Mouse (Mus musculus) MEL (cell line): Measurements from ENCODE around the gene Cmtm6. TPM values are rescaled to one million over a fixed set of nuclear protein-coding genes. Genes with fewer than 3 reads are reported as not detected.

Experiments
- DNase-seq: peaks from one replicate; pipeline ENCODE4 v3.0.0; 2011; ENCODE audit warnings: low read depth, low spot score
- H3K27ac ChIP-seq: 2 replicates; pipeline ENCODE4 v1.5.1; 2012; ENCODE audit warnings: low read depth, mild to moderate bottlenecking, control low read depth, low read length, moderate library complexity; ENCODE audit not compliant: control insufficient read depth
- H3K27me3 ChIP-seq, 2 experiments: fragments of 150-350 bp in 1 of 2; sonication (generic) in 1 of 2; 2 replicates each; pipeline ENCODE4 v1.6.1; 2012; ENCODE audit warnings: low read length in 2 of 2, mild to moderate bottlenecking in 2 of 2, improper control_type of control experiment in 1 of 2, moderate library complexity in 1 of 2; ENCODE audit not compliant: insufficient read depth in 2 of 2, control insufficient read depth in 1 of 2
- H3K36me3 ChIP-seq, 2 experiments: 2 replicates each; pipeline ENCODE4 v1.6.1; 2012 to 2014; ENCODE audit warnings: low read length in 2 of 2, improper control_type of control experiment in 1 of 2, inconsistent platforms in 1 of 2, mild to moderate bottlenecking in 1 of 2; ENCODE audit not compliant: insufficient read depth in 2 of 2, control insufficient read depth in 1 of 2
- H3K4me1 ChIP-seq, 2 experiments: fragments of 150-350 bp in 1 of 2; sonication (generic) in 1 of 2; 2 replicates each; pipeline ENCODE4 v1.6.1; 2012; ENCODE audit warnings: low read length in 2 of 2, improper control_type of control experiment in 1 of 2, mild to moderate bottlenecking in 1 of 2; ENCODE audit not compliant: insufficient read depth in 2 of 2, control insufficient read depth in 1 of 2
- H3K4me3 ChIP-seq, 2 experiments: fragments of 150-350 bp in 1 of 2; sonication (generic) in 1 of 2; 2 replicates each; pipeline ENCODE4 v1.5.1; 2012; ENCODE audit warnings: low read depth in 2 of 2, low read length in 2 of 2, mild to moderate bottlenecking in 2 of 2, moderate library complexity in 2 of 2, control low read depth in 1 of 2, improper control_type of control experiment in 1 of 2; ENCODE audit not compliant: control insufficient read depth in 1 of 2, insufficient read depth in 1 of 2
- H3K79me2 ChIP-seq: 2 replicates; pipeline ENCODE4 v1.6.1; 2012; ENCODE audit warnings: mild to moderate bottlenecking, low read length, moderate library complexity; ENCODE audit not compliant: control insufficient read depth, poor library complexity, insufficient read depth
- H3K9ac ChIP-seq: 2 replicates; pipeline ENCODE4 v1.6.1; 2012; ENCODE audit warnings: low read depth, mild to moderate bottlenecking, control low read depth, low read length, moderate library complexity; ENCODE audit not compliant: control insufficient read depth, poor library complexity, severe bottlenecking
- H3K9me3 ChIP-seq: fragments of 150-350 bp; sonication (generic); replicated peaks from 2 replicates; pipeline ENCODE4 v1.6.1; 2012; ENCODE audit warnings: mild to moderate bottlenecking, low read length, improper control_type of control experiment, moderate library complexity; ENCODE audit not compliant: insufficient read depth
- BHLHE40 ChIP-seq: IDR thresholded peaks from 2 replicates; pipeline ENCODE4 v1.6.1; 2012; ENCODE audit warnings: low read depth, mild to moderate bottlenecking, inconsistent platforms, low read length, improper control_type of control experiment, borderline replicate concordance
- CHD1 ChIP-seq: IDR thresholded peaks from 2 replicates; pipeline ENCODE4 v1.6.1; 2012; ENCODE audit warnings: low read depth, mild to moderate bottlenecking, inconsistent platforms, low read length, improper control_type of control experiment
- CHD2 ChIP-seq: IDR thresholded peaks from 2 replicates; pipeline ENCODE4 v1.6.1; 2011; ENCODE audit warnings: low read length, improper control_type of control experiment
- CTCF ChIP-seq, 3 experiments: IDR thresholded peaks in 2 of 3; conservative IDR thresholded peaks in 1 of 3; 2 replicates each; pipeline ENCODE4 v1.5.1; 2011 to 2012; ENCODE audit warnings: low read length in 3 of 3, low read depth in 2 of 3, mild to moderate bottlenecking in 2 of 3, improper control_type of control experiment in 1 of 3, inconsistent platforms in 1 of 3, mixed read lengths in 1 of 3, moderate library complexity in 1 of 3; ENCODE audit not compliant: control insufficient read depth in 1 of 3, insufficient read depth in 1 of 3, poor library complexity in 1 of 3, severe bottlenecking in 1 of 3
- E2F4 ChIP-seq: IDR thresholded peaks from 2 replicates; pipeline ENCODE4 v1.6.1; 2011; ENCODE audit warnings: low read depth, low read length, improper control_type of control experiment, borderline replicate concordance
- ELF1 ChIP-seq: IDR thresholded peaks from 2 replicates; pipeline ENCODE4 v1.6.1; 2014; ENCODE audit warnings: low read depth, mild to moderate bottlenecking, inconsistent platforms, low read length, improper control_type of control experiment, moderate library complexity
- EP300 ChIP-seq, 2 experiments: IDR thresholded peaks; 2 replicates each; pipeline ENCODE4 v1.6.1; 2011; ENCODE audit warnings: improper control_type of control experiment in 2 of 2, low read length in 2 of 2, low read depth in 1 of 2, mild to moderate bottlenecking in 1 of 2
- ETS1 ChIP-seq: IDR thresholded peaks from 2 replicates; pipeline ENCODE4 v1.6.1; 2012; ENCODE audit warnings: low read depth, mild to moderate bottlenecking, inconsistent platforms, low read length, improper control_type of control experiment, moderate library complexity
- GABPA ChIP-seq: IDR thresholded peaks from 2 replicates; pipeline ENCODE4 v1.6.1; 2012; ENCODE audit warnings: low read depth, mild to moderate bottlenecking, inconsistent platforms, low read length, improper control_type of control experiment, moderate library complexity
- GATA1 ChIP-seq: IDR thresholded peaks from 2 replicates; pipeline ENCODE4 v1.6.1; 2011; ENCODE audit warnings: low read depth, low read length, improper control_type of control experiment
- HCFC1 ChIP-seq: IDR thresholded peaks from 2 replicates; pipeline ENCODE4 v1.6.1; 2012; ENCODE audit warnings: low read depth, mild to moderate bottlenecking, inconsistent platforms, low read length, improper control_type of control experiment, moderate library complexity
- JUND ChIP-seq: IDR thresholded peaks from 2 replicates; pipeline ENCODE4 v1.6.1; 2011; ENCODE audit warnings: low read depth, mild to moderate bottlenecking, improper control_type of control experiment, low read length
- KAT2A ChIP-seq: conservative IDR thresholded peaks from 2 replicates; pipeline ENCODE4 v1.6.1; 2012; ENCODE audit warnings: low read depth, low read length, improper control_type of control experiment, inconsistent platforms
- MAFK ChIP-seq: IDR thresholded peaks from 2 replicates; pipeline ENCODE4 v1.6.1; 2011; ENCODE audit warnings: low read depth, mild to moderate bottlenecking, low read length, improper control_type of control experiment, borderline replicate concordance
- MAX ChIP-seq: IDR thresholded peaks from 2 replicates; pipeline ENCODE4 v1.6.1; 2011; ENCODE audit warnings: low read length, improper control_type of control experiment
- MAZ ChIP-seq: IDR thresholded peaks from 2 replicates; pipeline ENCODE4 v1.6.1; 2012; ENCODE audit warnings: low read depth, mild to moderate bottlenecking, inconsistent platforms, low read length, improper control_type of control experiment
- MEF2A ChIP-seq: IDR thresholded peaks from 2 replicates; pipeline ENCODE4 v1.6.1; 2014; ENCODE audit warnings: low read depth, mild to moderate bottlenecking, inconsistent platforms, low read length, improper control_type of control experiment; ENCODE audit not compliant: poor library complexity, insufficient replicate concordance, severe bottlenecking; ENCODE audit errors: extremely low read depth
- MYB ChIP-seq: IDR thresholded peaks from 2 replicates; pipeline ENCODE4 v1.6.1; 2011; ENCODE audit warnings: mild to moderate bottlenecking, low read depth, low read length, improper control_type of control experiment
- MYC ChIP-seq: IDR thresholded peaks from 2 replicates; pipeline ENCODE4 v1.6.1; 2011; ENCODE audit warnings: low read depth, mild to moderate bottlenecking, low read length, improper control_type of control experiment, moderate library complexity
- NELFE ChIP-seq: IDR thresholded peaks from 2 replicates; pipeline ENCODE4 v1.6.1; 2011; ENCODE audit warnings: low read depth, low read length, improper control_type of control experiment
- NRF1 ChIP-seq: IDR thresholded peaks from 2 replicates; pipeline ENCODE4 v1.6.1; 2014; ENCODE audit warnings: low read depth, mild to moderate bottlenecking, inconsistent platforms, low read length, improper control_type of control experiment, moderate library complexity; ENCODE audit not compliant: poor library complexity, insufficient read depth, severe bottlenecking
- POLR2A ChIP-seq, 2 experiments: IDR thresholded peaks; 2 replicates each; pipeline ENCODE4 v1.6.1; 2011 to 2012; ENCODE audit warnings: low read length in 2 of 2, mild to moderate bottlenecking in 2 of 2, control low read depth in 1 of 2, improper control_type of control experiment in 1 of 2, low read depth in 1 of 2, moderate library complexity in 1 of 2; ENCODE audit not compliant: control insufficient read depth in 1 of 2, insufficient read depth in 1 of 2, poor library complexity in 1 of 2
- POLR2AphosphoS2 ChIP-seq: IDR thresholded peaks from 2 replicates; pipeline ENCODE4 v1.6.1; 2011; ENCODE audit warnings: low read length, improper control_type of control experiment
- POLR2AphosphoS5 ChIP-seq: IDR thresholded peaks from 2 replicates; pipeline ENCODE4 v1.6.1; 2012; ENCODE audit warnings: low read depth, borderline replicate concordance, mild to moderate bottlenecking, inconsistent platforms, low read length, moderate library complexity, mixed read lengths
- RAD21 ChIP-seq: IDR thresholded peaks from 2 replicates; pipeline ENCODE4 v1.6.1; 2011; ENCODE audit warnings: mild to moderate bottlenecking, low read depth, low read length, improper control_type of control experiment
- RCOR1 ChIP-seq: IDR thresholded peaks from 2 replicates; pipeline ENCODE4 v1.6.1; 2012; ENCODE audit warnings: low read depth, mild to moderate bottlenecking, inconsistent platforms, low read length, improper control_type of control experiment
- SIN3A ChIP-seq: IDR thresholded peaks from 2 replicates; pipeline ENCODE4 v1.6.1; 2012; ENCODE audit warnings: low read length, improper control_type of control experiment, inconsistent platforms
- SMC3 ChIP-seq: IDR thresholded peaks from 2 replicates; pipeline ENCODE4 v1.6.1; 2011; ENCODE audit warnings: low read depth, low read length, improper control_type of control experiment
- TAL1 ChIP-seq: IDR thresholded peaks from 2 replicates; pipeline ENCODE4 v1.6.1; 2012; ENCODE audit warnings: mild to moderate bottlenecking, inconsistent platforms, low read length, moderate library complexity, mixed read lengths
- TBP ChIP-seq: IDR thresholded peaks from 2 replicates; pipeline ENCODE4 v1.8.0; 2011; ENCODE audit warnings: low read depth, low read length, improper control_type of control experiment
- TCF12 ChIP-seq: IDR thresholded peaks from 2 replicates; pipeline ENCODE4 v1.6.1; 2014; ENCODE audit warnings: low read depth, mild to moderate bottlenecking, inconsistent platforms, low read length, improper control_type of control experiment, moderate library complexity
- UBTF ChIP-seq: IDR thresholded peaks from 2 replicates; pipeline ENCODE4 v1.6.1; 2012; ENCODE audit warnings: low read depth, mild to moderate bottlenecking, inconsistent platforms, low read length, improper control_type of control experiment, moderate library complexity, borderline replicate concordance; ENCODE audit not compliant: insufficient read depth
- ZC3H11A ChIP-seq: IDR thresholded peaks from 2 replicates; pipeline ENCODE4 v1.6.1; 2012; ENCODE audit warnings: low read depth, mild to moderate bottlenecking, inconsistent platforms, low read length, improper control_type of control experiment
- ZKSCAN1 ChIP-seq: IDR thresholded peaks from 2 replicates; pipeline ENCODE4 v1.6.1; 2012; ENCODE audit warnings: low read depth, mild to moderate bottlenecking, inconsistent platforms, low read length, improper control_type of control experiment, moderate library complexity
- ZNF384 ChIP-seq: IDR thresholded peaks from 2 replicates; pipeline ENCODE4 v1.6.1; 2012; ENCODE audit warnings: low read depth, mild to moderate bottlenecking, inconsistent platforms, low read length, improper control_type of control experiment
- polyA plus RNA-seq, 2 experiments: library from polyadenylated mRNA; stranded (reverse) in 1 of 2; unstranded in 1 of 2; fragments of >175 nt in 1 of 2; fragments of >200 nt in 1 of 2; gene quantifications; 2 replicates each; pipeline versions ENCODE4 v1.2.1 to v1.2.4; 2012; ENCODE audit warnings: low replicate concordance in 2 of 2, low read depth in 1 of 2; ENCODE audit not compliant: insufficient read length in 2 of 2, insufficient read depth in 1 of 2, missing spikeins in 1 of 2
- total RNA-seq: library from RNA; depleted of rRNA; stranded (reverse); fragments of 300-350 nt; gene quantifications from 2 replicates; pipeline ENCODE4 v1.2.3, GENCODE M21; 2012; rRNA removed

The Cmtm6 gene
- total RNA-seq (17.6 and 21.0 TPM in 2 replicates), polyA plus RNA-seq (10 to 100 TPM in 1 of 2 experiments, not detected in 1; 21.7 TPM)

DNA sequence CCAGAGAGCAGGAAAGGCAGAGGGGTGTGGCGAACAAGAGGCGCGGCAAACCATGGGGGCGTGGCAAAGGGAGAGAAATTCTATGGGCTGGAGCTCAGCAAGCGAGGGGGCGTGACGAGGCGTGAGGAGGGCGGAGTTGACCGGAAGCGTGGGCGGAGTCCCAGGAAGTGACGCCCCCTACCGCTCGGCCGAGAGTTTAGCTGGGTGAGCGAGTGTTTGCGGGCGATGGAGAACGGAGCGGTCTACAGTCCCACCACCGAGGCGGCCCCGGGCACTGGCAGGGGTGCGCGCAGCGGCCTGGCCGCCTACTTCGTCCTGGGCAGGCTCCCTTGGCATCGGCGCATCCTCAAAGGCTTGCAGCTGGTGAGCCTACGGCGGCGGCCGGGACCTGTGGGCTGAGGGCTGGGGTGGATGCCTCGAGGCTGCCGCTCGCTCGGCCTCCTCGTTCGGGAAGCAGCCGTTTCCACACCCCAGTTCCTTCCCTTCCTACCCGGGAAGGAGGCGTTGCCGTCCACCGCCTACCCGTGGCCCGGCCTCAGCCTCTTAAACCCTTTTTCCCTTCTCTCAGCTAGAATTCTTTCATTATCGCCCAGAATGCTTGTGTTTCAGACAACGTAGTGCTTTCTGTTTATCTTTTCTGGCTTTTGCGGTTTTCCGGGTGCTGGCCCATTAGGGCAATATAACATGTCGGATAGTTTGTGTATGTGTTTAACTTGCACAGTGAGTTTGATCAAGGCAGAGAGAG is at the start of gene Cmtm6:
Cmtm6 (plus strand) TSS at position 106 of the 745 bp plus-strand sequence.
- peaks cover 25% of the 10 kb centered on the region for H3K79me2 ChIP-seq
- H3K9ac ChIP-seq = peak within 1 kb of the TSS; percentile 77
- H3K27me3 ChIP-seq = no peaks in the 10 kb centered on the region
- H3K27ac ChIP-seq = peak within 1 kb of the TSS; percentile 80
- peaks cover 0 to 25% of the 10 kb centered on the region in 2 experiments; a peak in 2 of 4 replicates for H3K36me3 ChIP-seq
- H3K9me3 ChIP-seq = no peaks in the 10 kb centered on the region
- H3K4me1 ChIP-seq = peaks cover 6 to 23% of the 10 kb centered on the region in 2 experiments
- H3K4me3 ChIP-seq = peak within 1 kb of the TSS; percentile 72 to 98
- DNase-seq = peak; percentile 95
- TF ChIP-seq NRF1 = 0 out of 2 replicates have a peak, but pooled peaks have one; percentile 25
- TF ChIP-seq HCFC1 = peak; percentile 75
- TF ChIP-seq SMC3 = no peak
- peak; percentile 85 for TF ChIP-seq GATA1
- no peak for TF ChIP-seq CHD2
- TF ChIP-seq NELFE = peak; percentile 73
- TF ChIP-seq JUND = no peak
- peak; percentile 81 for TF ChIP-seq TCF12
- peak; percentile 70 for TF ChIP-seq TAL1
- TF ChIP-seq TBP = no peak; the same call in 1 of the 2 replicates
- TF ChIP-seq MAZ = no peak
- peak; percentile 53 to 81; a peak in 3 of 4 replicates for TF ChIP-seq POLR2A (IDR thresholded peaks at IDR 0.05; ENCODE audit: control insufficient read depth in 1 of 2, insufficient read depth in 1 of 2, low read depth in 1 of 2, low read length in 2 of 2, poor library complexity in 1 of 2)
- TF ChIP-seq CHD1 = no peak
- TF ChIP-seq MYB = no peak
- TF ChIP-seq POLR2AphosphoS5 = no peak
- no peak for TF ChIP-seq UBTF
- peak; percentile 22; the same call in 1 of the 2 replicates for TF ChIP-seq KAT2A
- 0 out of 2 replicates have a peak, but pooled peaks have one; percentile 3 for TF ChIP-seq MYC
- TF ChIP-seq SIN3A = peak; percentile 88
- TF ChIP-seq E2F4 = no peak
- TF ChIP-seq ELF1 = peak; percentile 74
- no peak for TF ChIP-seq ZKSCAN1
- no peak; the same call in 1 of the 2 replicates for TF ChIP-seq MAFK
- peak; percentile 83 to 86 for TF ChIP-seq EP300 (IDR thresholded peaks at IDR 0.05; ENCODE audit: low read depth in 1 of 2, low read length in 2 of 2)
- peak; percentile 52; the same call in 1 of the 2 replicates for TF ChIP-seq BHLHE40
- TF ChIP-seq ETS1 = peak; percentile 90
- TF ChIP-seq MAX = peak; percentile 75
- TF ChIP-seq ZC3H11A = no peak
- TF ChIP-seq MEF2A = no peak
- TF ChIP-seq GABPA = no peak
- no peak for TF ChIP-seq ZNF384
- TF ChIP-seq POLR2AphosphoS2 = peak; percentile 48; the same call in 1 of the 2 replicates
- no peak for TF ChIP-seq RAD21
- TF ChIP-seq CTCF (IDR thresholded peaks at IDR 0.05 in 2 of 3, conservative IDR thresholded peaks at IDR 0.05 in 1 of 3; ENCODE audit: control insufficient read depth in 1 of 3, insufficient read depth in 1 of 3, low read depth in 2 of 3, low read length in 3 of 3, poor library complexity in 1 of 3, severe bottlenecking in 1 of 3) = peak in 2 of 3 experiments; percentile 35 to 38; a peak in 5 of 6 replicates
- TF ChIP-seq RCOR1 = peak; percentile 83
